Mouse (Mus musculus) limb, embryonic 14.5 days (tissue): ENCODE measurements around the gene Ube2i. TPM values are rescaled to one million over a fixed set of nuclear protein-coding genes. Genes with fewer than 3 reads are reported as not detected.

Experiments
- ATAC-seq: fragments of 200-750 bp; cut with Nextera tagmentation; 2 replicates; pipeline ENCODE4 v1.8.0; 2017; ENCODE audit warnings: low read depth, moderate number of reproducible peaks, moderate TSS enrichment; ENCODE audit not compliant: low FRiP score
- DNase-seq: peaks from one replicate; pipeline ENCODE4 v3.0.0-alpha.2; 2015; ENCODE audit warnings: low spot score
- H3K27ac ChIP-seq: fragments of 300-500 bp; sonication (generic); replicated peaks from 2 replicates; pipeline ENCODE4 v1.5.1; 2014; ENCODE audit warnings: low read depth, mild to moderate bottlenecking, low read length, moderate library complexity, mixed read lengths
- H3K27me3 ChIP-seq: fragments of 300-500 bp; sonication (generic); 2 replicates; pipeline ENCODE4 v1.6.1; 2014; ENCODE audit warnings: low read length, mixed read lengths; ENCODE audit not compliant: control insufficient read depth, insufficient read depth
- H3K36me3 ChIP-seq: fragments of 300-500 bp; sonication (generic); 2 replicates; pipeline ENCODE4 v1.6.1; 2014; ENCODE audit warnings: mild to moderate bottlenecking, low read length, moderate library complexity, mixed read lengths; ENCODE audit not compliant: control insufficient read depth, insufficient read depth
- H3K4me1 ChIP-seq: fragments of 300-500 bp; sonication (generic); 2 replicates; pipeline ENCODE4 v1.6.1; 2014; ENCODE audit warnings: antibody characterized with exemption, low read length, mixed read lengths; ENCODE audit not compliant: control insufficient read depth, insufficient read depth
- H3K4me2 ChIP-seq: fragments of 300-500 bp; sonication (generic); replicated peaks from 2 replicates; pipeline ENCODE4 v1.6.1; 2014; ENCODE audit warnings: low read depth, mild to moderate bottlenecking, low read length, moderate library complexity; ENCODE audit not compliant: severe bottlenecking
- H3K4me3 ChIP-seq: fragments of 300-500 bp; sonication (generic); replicated peaks from 2 replicates; pipeline ENCODE4 v1.5.1; 2014; ENCODE audit warnings: low read length
- H3K9ac ChIP-seq: fragments of 300-500 bp; sonication (generic); 2 replicates; pipeline ENCODE4 v1.6.1; 2014; ENCODE audit warnings: mild to moderate bottlenecking, low read depth, low read length, moderate library complexity; ENCODE audit not compliant: severe bottlenecking
- H3K9me3 ChIP-seq: fragments of 300-500 bp; sonication (generic); 2 replicates; pipeline ENCODE4 v1.6.1; 2016; ENCODE audit warnings: low read length; ENCODE audit not compliant: control insufficient read depth
- POLR2A ChIP-seq: fragments of 200-500 bp; IDR thresholded peaks from 2 replicates; pipeline ENCODE4 v1.8.0; 2012; ENCODE audit warnings: inconsistent platforms, mild to moderate bottlenecking, moderate library complexity, borderline replicate concordance; ENCODE audit not compliant: insufficient read depth, insufficient read length; ENCODE audit errors: extremely low read depth
- WGBS: fragments of 180-500 bp; shearing (Covaris S2); extraction: QIAGEN DNeasy Blood & Tissue Kit; methylation state at CpG from one replicate; pipeline ENCODE4 v1.1.7; 2014; 5-methylcytosine and 5-hydroxymethylcytosine counted together
- polyA plus RNA-seq, 2 experiments: library from polyadenylated mRNA; depleted of rRNA in 1 of 2; stranded (reverse) in 1 of 2; unstranded in 1 of 2; fragments of >200 nt; fragmentation: Nextera tagmentation in 1 of 2; extraction: Ambion mirVana in 1 of 2; gene quantifications; 2 replicates each; pipeline versions ENCODE4 v1.2.1 to v1.2.3; 2012 to 2014

Gene Ube2i
- polyA plus RNA-seq, 2 experiments, result 533 to 540 TPM

GRCm38 (mm10) chr17:25282133-25282532 is 7.7 kb upstream of the Ube2i start:
- 40% methylated on average over 11 of the region's 11 CpGs for WGBS
- DNase-seq, result peak; percentile 28
- Histone ChIP-seq H3K4me3 (no peak overlapping the region), H3K4me1 (no peaks in the 10 kb centered on the region), H3K4me2 (no peak overlapping the region), H3K27ac (no peak overlapping the region), H3K9me3 (no peaks in the 10 kb centered on the region), H3K36me3 (no peaks in the 10 kb centered on the region), H3K9ac (no peak overlapping the region), H3K27me3 (no peaks in the 10 kb centered on the region)
- ATAC-seq, result no peak
- TF ChIP-seq POLR2A, result no peak

GRCm38 (mm10) chr17:25275833-25276232 is 1.4 kb upstream of the Ube2i start:
- Histone ChIP-seq H3K4me3 (no peak overlapping the region), H3K9me3 (no peaks in the 10 kb centered on the region), H3K4me2 (no peak overlapping the region), H3K27me3 (no peaks in the 10 kb centered on the region), H3K36me3 (peaks cover 9% of the 10 kb centered on the region; the same call in 1 of the 2 replicates), H3K27ac (no peak overlapping the region), H3K4me1 (peaks cover 16% of the 10 kb centered on the region), H3K9ac (no peak overlapping the region)
- ATAC-seq (no peak), DNase-seq (no peak)
- WGBS, result 93% methylated on average over 3 of the region's 3 CpGs
- TF ChIP-seq POLR2A, result no peak

- 3% methylated on average over 39 of the region's 45 CpGs for WGBS
- H3K9me3 ChIP-seq, result no peaks in the 10 kb centered on the region
Measured at GRCm38 (mm10) chr17:25273706-25274501, 518 bp downstream of the Ube2i start.

GRCm38 (mm10) chr17:25272951-25273705 is 1.3 kb downstream of the Ube2i start:
- TF ChIP-seq POLR2A, result 0 out of 2 replicates have a peak, but pooled peaks have one; percentile 74
- DNase-seq (peak; percentile 90), ATAC-seq (peak; percentile 91)
- H3K9me3 ChIP-seq, result no peaks in the 10 kb centered on the region
- peaks cover 31% of the 10 kb centered on the region for H3K36me3 ChIP-seq
- peak overlapping the region; percentile 100 for H3K9ac ChIP-seq
- peak overlapping the region; percentile 98 for H3K4me2 ChIP-seq
- peaks cover 18% of the 10 kb centered on the region for H3K4me1 ChIP-seq
- no peaks in the 10 kb centered on the region for H3K27me3 ChIP-seq
- H3K27ac ChIP-seq, result peak overlapping the region; percentile 99
- peak overlapping the region; percentile 99 for H3K4me3 ChIP-seq
- 1% methylated on average over 74 of the region's 92 CpGs for WGBS

More at GRCm38 (mm10) chr17:25273706-25274501, 518 bp downstream of the Ube2i start:
- peak overlapping the region; percentile 98 for H3K4me2 ChIP-seq
- H3K9ac ChIP-seq, result peak overlapping the region; percentile 100
- H3K27ac ChIP-seq, result peak overlapping the region; percentile 99
- H3K4me3 ChIP-seq, result peak overlapping the region; percentile 99
- DNase-seq (peak; percentile 94), ATAC-seq (peak; percentile 92)
- TF ChIP-seq POLR2A, result 0 out of 2 replicates have a peak, but pooled peaks have one; percentile 60
- no peaks in the 10 kb centered on the region for H3K27me3 ChIP-seq
- H3K4me1 ChIP-seq, result peaks cover 18% of the 10 kb centered on the region
- H3K36me3 ChIP-seq, result peaks cover 23% of the 10 kb centered on the region

- TF ChIP-seq POLR2A, result no peak
Measured at GRCm38 (mm10) chr17:25272326-25272725, 2.1 kb downstream of the Ube2i start.

More at GRCm38 (mm10) chr17:25272326-25272725, 2.1 kb downstream of the Ube2i start:
- H3K36me3 ChIP-seq, result peaks cover 39% of the 10 kb centered on the region
- DNase-seq, result no peak
- H3K4me3 ChIP-seq, result peak overlapping the region; percentile 99
- peaks cover 18% of the 10 kb centered on the region for H3K4me1 ChIP-seq
- ATAC-seq, result no peak
- H3K4me2 ChIP-seq, result peak overlapping the region; percentile 98
- peak overlapping the region; percentile 99; the same call in 1 of the 2 replicates for H3K27ac ChIP-seq
- no peaks in the 10 kb centered on the region for H3K9me3 ChIP-seq
- H3K9ac ChIP-seq, result peak overlapping the region; percentile 100
- no peaks in the 10 kb centered on the region for H3K27me3 ChIP-seq
- WGBS, result 1% methylated on average over 10 of the region's 10 CpGs
